In the genomic region with DNA sequence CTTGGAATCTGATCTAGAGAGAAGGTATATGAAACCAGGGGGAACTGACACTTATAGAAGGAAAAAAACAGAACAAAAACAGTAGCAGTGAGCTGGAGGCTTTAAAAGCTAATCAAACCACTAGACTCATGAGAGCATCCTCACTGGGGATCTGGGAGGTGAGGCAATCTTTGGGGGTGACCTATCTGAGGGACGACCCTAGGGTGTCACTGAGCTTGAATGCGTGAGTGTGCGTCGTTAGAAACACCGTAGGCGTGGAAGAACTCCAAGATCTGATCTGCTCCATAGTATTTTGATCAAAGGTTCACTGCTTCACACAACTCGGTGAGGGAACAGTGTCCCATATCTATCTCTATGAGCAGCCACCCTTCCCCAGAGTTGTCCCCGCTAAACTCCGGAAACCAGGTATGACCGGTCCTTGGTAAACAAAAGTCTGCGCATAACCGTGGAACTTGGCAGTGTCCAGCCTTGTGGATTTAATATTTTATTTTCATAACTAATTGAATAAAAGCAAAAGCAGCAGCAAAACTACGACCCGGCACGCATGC, we compare ENCODE assay signal across 8 mouse cellular contexts. TPM values are rescaled to one million over a fixed set of nuclear protein-coding genes. Genes with fewer than 3 reads are reported as not detected.
DNase-seq lines count a peak whose midpoint lies in the region; ATAC-seq lines count a peak whose summit lies in the region.

No protein-coding gene starts in this region.

- H3K4me3 ChIP-seq in lung, embryonic 15.5 days = peak overlapping the region; percentile 84
- H3K4me3 ChIP-seq in embryonic facial prominence, embryonic 14.5 days (ENCODE audit: low read depth, low read length) = peak overlapping the region; percentile 94
- peak overlapping the region; percentile 66 for H3K4me3 ChIP-seq in limb, embryonic 11.5 days (ENCODE audit: low read depth, low read length)
- H3K4me3 ChIP-seq in neural tube, embryonic 15.5 days (replicated peaks) = peak overlapping the region; percentile 97

- no peak for DNase-seq in lung, postnatal 10 days
- no peak for DNase-seq in embryonic facial prominence, embryonic 14.5 days (ENCODE audit: low spot score)
- no peak for DNase-seq in limb, embryonic 11.5 days (ENCODE audit: low spot score)
- DNase-seq in adrenal gland, postnatal 25 days = no peak
- DNase-seq in embryo, embryonic 11 days = no peak
- no peak for DNase-seq in B cell, adult 2 months

- peak overlapping the region; percentile 38 for H3K9ac ChIP-seq in lung, embryonic 15.5 days
- H3K9ac ChIP-seq in embryonic facial prominence, embryonic 14.5 days (ENCODE audit: low read depth, low read length) = peak overlapping the region; percentile 95
- peak overlapping the region; percentile 9; the same call in 1 of the 2 replicates for H3K9ac ChIP-seq in limb, embryonic 11.5 days (ENCODE audit: low read length)
- H3K9ac ChIP-seq in neural tube, embryonic 15.5 days (replicated peaks) = peak overlapping the region; percentile 100

- H3K27me3 ChIP-seq in lung, embryonic 15.5 days = no peaks in the 10 kb centered on the region
- H3K27me3 ChIP-seq in embryonic facial prominence, embryonic 14.5 days (replicated peaks; ENCODE audit: control insufficient read depth, insufficient read depth, low read length) = no peaks in the 10 kb centered on the region
- H3K27me3 ChIP-seq in limb, embryonic 11.5 days (ENCODE audit: control insufficient read depth, insufficient read depth, low read length) = no peaks in the 10 kb centered on the region
- no peaks in the 10 kb centered on the region for H3K27me3 ChIP-seq in neural tube, embryonic 15.5 days (replicated peaks)

- no peaks in the 10 kb centered on the region for H3K36me3 ChIP-seq in lung, embryonic 15.5 days
- H3K36me3 ChIP-seq in embryonic facial prominence, embryonic 14.5 days (ENCODE audit: control insufficient read depth, insufficient read depth, low read length) = no peaks in the 10 kb centered on the region; the same call in 1 of the 2 replicates
- no peaks in the 10 kb centered on the region for H3K36me3 ChIP-seq in limb, embryonic 11.5 days (ENCODE audit: control insufficient read depth, insufficient read depth, low read length)
- no peaks in the 10 kb centered on the region; the same call in 1 of the 2 replicates for H3K36me3 ChIP-seq in neural tube, embryonic 15.5 days

- H3K4me2 ChIP-seq in lung, embryonic 15.5 days = peak overlapping the region; percentile 78
- peak overlapping the region; percentile 88 for H3K4me2 ChIP-seq in embryonic facial prominence, embryonic 14.5 days (ENCODE audit: low read depth, low read length)
- H3K4me2 ChIP-seq in limb, embryonic 11.5 days (ENCODE audit: low read depth, severe bottlenecking) = peak overlapping the region; percentile 62
- peak overlapping the region; percentile 70 for H3K4me2 ChIP-seq in neural tube, embryonic 15.5 days

- no peak overlapping the region for H3K27ac ChIP-seq in lung, embryonic 15.5 days
- H3K27ac ChIP-seq in embryonic facial prominence, embryonic 14.5 days (replicated peaks; ENCODE audit: low read depth, low read length) = no peak overlapping the region; the same call in 1 of the 2 replicates
- no peak overlapping the region for H3K27ac ChIP-seq in limb, embryonic 11.5 days (replicated peaks; ENCODE audit: low read depth, low read length)
- H3K27ac ChIP-seq in neural tube, embryonic 15.5 days (replicated peaks) = peak overlapping the region; percentile 63

- no peaks in the 10 kb centered on the region for H3K9me3 ChIP-seq in lung, embryonic 15.5 days
- no peaks in the 10 kb centered on the region for H3K9me3 ChIP-seq in embryonic facial prominence, embryonic 14.5 days (ENCODE audit: control insufficient read depth, low read length)
- H3K9me3 ChIP-seq in limb, embryonic 11.5 days (ENCODE audit: control insufficient read depth, low read length) = no peaks in the 10 kb centered on the region
- no peaks in the 10 kb centered on the region for H3K9me3 ChIP-seq in neural tube, embryonic 15.5 days (replicated peaks)

- peak; percentile 39 for ATAC-seq in lung, embryonic 15.5 days (ENCODE audit: borderline replicate concordance, extremely low read depth, low FRiP score, low TSS enrichment)
- ATAC-seq in embryonic facial prominence, embryonic 14.5 days (ENCODE audit: low read depth) = peak; percentile 20
- peak; percentile 75 for ATAC-seq in limb, embryonic 11.5 days (ENCODE audit: insufficient number of reproducible peaks, low FRiP score, low TSS enrichment, low read depth)
- peak; percentile 62 for ATAC-seq in neural tube, embryonic 15.5 days (ENCODE audit: low FRiP score)

- peaks cover 22% of the 10 kb centered on the region for H3K4me1 ChIP-seq in lung, embryonic 15.5 days
- H3K4me1 ChIP-seq in embryonic facial prominence, embryonic 14.5 days (ENCODE audit: control insufficient read depth, insufficient read depth, low read length) = peaks cover 8% of the 10 kb centered on the region
- H3K4me1 ChIP-seq in limb, embryonic 11.5 days (ENCODE audit: control insufficient read depth, insufficient read depth, low read length) = peaks cover 8% of the 10 kb centered on the region
- H3K4me1 ChIP-seq in neural tube, embryonic 15.5 days = peaks cover 28% of the 10 kb centered on the region

- WGBS in lung, embryonic 15.5 days = 1% methylated on average over 15 of the region's 15 CpGs
- under 1% methylated on average over 15 of the region's 15 CpGs for WGBS in embryonic facial prominence, embryonic 14.5 days
- 2% methylated on average over 15 of the region's 15 CpGs for WGBS in limb, embryonic 11.5 days
- WGBS in neural tube, embryonic 15.5 days = under 1% methylated on average over 15 of the region's 15 CpGs

RNA-seq across cellular contexts. Expression of gene Tbc1d20, which starts 0.4 kb away (rescaled TPM):
- 37.3 and 40.3 TPM in 2 replicates for polyA plus RNA-seq in lung, embryonic 15.5 days (2015; fragmentation: Nextera tagmentation; extraction: Ambion mirVana)
- polyA plus RNA-seq in embryonic facial prominence, embryonic 14.5 days (2014; fragmentation: Nextera tagmentation; extraction: Ambion mirVana) = 31.0 and 32.2 TPM in 2 replicates
- 30.5 and 35.4 TPM in 2 replicates for polyA plus RNA-seq in limb, embryonic 11.5 days (2014; fragmentation: Nextera tagmentation; extraction: Ambion mirVana)
- 30.1 and 34.0 TPM in 2 replicates for polyA plus RNA-seq in neural tube, embryonic 15.5 days (2015; fragmentation: Nextera tagmentation; extraction: Ambion mirVana)
- total RNA-seq in adrenal gland, postnatal 25 days (2021) = 117 and 119 TPM in 2 replicates

RNA-seq across cellular contexts. Expression of gene Rbck1, which starts 39.2 kb away (rescaled TPM):
- 89.7 and 94.4 TPM in 2 replicates for polyA plus RNA-seq in lung, embryonic 15.5 days (2015; fragmentation: Nextera tagmentation; extraction: Ambion mirVana)
- 79.5 and 82.2 TPM in 2 replicates for polyA plus RNA-seq in embryonic facial prominence, embryonic 14.5 days (2014; fragmentation: Nextera tagmentation; extraction: Ambion mirVana)
- polyA plus RNA-seq in limb, embryonic 11.5 days (2014; fragmentation: Nextera tagmentation; extraction: Ambion mirVana) = 66.6 and 67.4 TPM in 2 replicates
- polyA plus RNA-seq in neural tube, embryonic 15.5 days (2015; fragmentation: Nextera tagmentation; extraction: Ambion mirVana) = 99.8 and 109 TPM in 2 replicates
- 113 and 126 TPM in 2 replicates for total RNA-seq in adrenal gland, postnatal 25 days (2021)

RNA-seq across cellular contexts. Expression of gene Trib3, which starts 50.6 kb away (rescaled TPM):
- polyA plus RNA-seq in lung, embryonic 15.5 days (2015; fragmentation: Nextera tagmentation; extraction: Ambion mirVana) = 4.1 and 5.0 TPM in 2 replicates
- polyA plus RNA-seq in embryonic facial prominence, embryonic 14.5 days (2014; fragmentation: Nextera tagmentation; extraction: Ambion mirVana) = 3.0 and 3.3 TPM in 2 replicates
- 1.4 and 1.8 TPM in 2 replicates for polyA plus RNA-seq in limb, embryonic 11.5 days (2014; fragmentation: Nextera tagmentation; extraction: Ambion mirVana)
- 1.8 and 1.9 TPM in 2 replicates for polyA plus RNA-seq in neural tube, embryonic 15.5 days (2015; fragmentation: Nextera tagmentation; extraction: Ambion mirVana)
- total RNA-seq in adrenal gland, postnatal 25 days (2021) = 10.6 and 19.7 TPM in 2 replicates

Comparison
In these comparisons a context has a peak if more than half of its experiments do, and no peak if none do; other contexts are left out.
1. ATAC-seq: peak in every context shown above with its lines; median percentile 75 in limb, embryonic 11.5 days; 62 in neural tube, embryonic 15.5 days; 39 in lung, embryonic 15.5 days; 20 in embryonic facial prominence, embryonic 14.5 days.
2. H3K9ac ChIP-seq: peak in every context shown above with its lines; median percentile 100 in neural tube, embryonic 15.5 days; 95 in embryonic facial prominence, embryonic 14.5 days; 38 in lung, embryonic 15.5 days; 9 in limb, embryonic 11.5 days.